Mouse (Mus musculus) lung, adult 18-20 months (tissue): ENCODE data around the gene Kcnk16.

Experiments
- DNase-seq, 2 experiments: peaks; one replicate each; pipeline ENCODE4 v3.0.0; 2022; ENCODE audit warnings: mixed read lengths in 2 of 2

Kcnk16 gene

DNA sequence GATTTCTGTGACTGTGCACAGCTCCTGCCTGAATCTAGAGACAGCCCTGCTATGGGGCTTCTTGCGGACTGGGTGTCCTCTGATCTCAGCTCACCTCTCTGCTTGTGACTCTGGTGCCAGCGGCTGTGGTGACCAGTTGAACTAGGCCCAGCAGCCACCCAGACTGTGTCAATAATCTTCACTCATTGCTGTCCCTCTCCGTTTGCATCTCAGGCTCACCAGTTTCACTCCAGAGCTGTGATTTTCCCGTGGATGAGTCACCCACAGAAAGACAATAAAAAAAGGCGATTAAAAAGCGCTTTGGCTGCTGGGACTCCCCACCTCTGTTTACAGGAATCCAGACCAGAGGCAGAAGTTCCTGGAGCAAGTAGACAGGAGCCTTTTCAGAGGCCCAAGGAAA, 39.6 kb downstream of the Kcnk16 start:
- DNase-seq = no peak

GRCm38 (mm10) chr14:20228336-20228735, 40.7 kb downstream of the Kcnk16 start:
- DNase-seq = no peak

DNA sequence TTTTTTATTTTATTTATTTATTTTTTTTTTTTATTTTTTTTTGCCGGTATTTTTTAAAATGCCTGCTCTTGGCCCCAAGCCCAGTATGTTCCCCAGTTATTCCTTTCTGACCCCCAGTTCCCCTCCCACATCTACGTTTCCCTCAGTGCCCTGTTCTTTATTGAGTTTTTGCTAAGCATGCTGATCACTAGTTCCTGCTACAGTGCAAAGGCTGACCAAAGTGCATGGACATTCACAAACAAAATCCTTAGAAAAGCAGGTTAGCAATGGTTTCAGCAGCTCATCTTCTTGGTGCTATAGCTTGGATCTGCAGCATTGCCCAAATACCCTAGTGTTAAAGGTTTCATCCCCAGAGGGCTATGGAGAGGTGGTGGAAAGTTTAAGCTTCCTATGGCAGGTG, 42.0 kb downstream of the Kcnk16 start:
- DNase-seq = no peak

DNA sequence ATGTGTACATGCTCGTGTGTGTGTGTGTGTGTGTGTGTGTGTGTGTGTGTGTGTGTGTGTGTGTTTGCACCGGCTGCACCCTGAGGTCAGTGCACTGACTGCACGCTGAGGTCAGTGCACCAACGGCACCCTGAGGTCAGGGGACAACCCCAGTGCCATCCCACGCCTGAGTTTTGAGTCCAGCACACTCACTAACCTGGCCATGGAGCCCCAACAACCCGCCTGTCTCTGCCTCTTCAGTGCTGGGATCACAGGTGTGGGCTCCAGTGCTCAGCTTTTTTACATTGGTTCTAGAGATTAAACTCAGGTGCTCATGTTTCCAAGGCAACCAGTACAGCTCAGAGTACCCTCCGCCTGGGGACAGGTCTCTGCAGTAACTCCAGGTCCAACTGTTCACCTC, 42.5 kb downstream of the Kcnk16 start:
- no peak for DNase-seq

- DNase-seq = no peak
These were observed 43.5 kb downstream of the Kcnk16 start for GRCm38 (mm10) chr14:20225525-20225924.

DNA sequence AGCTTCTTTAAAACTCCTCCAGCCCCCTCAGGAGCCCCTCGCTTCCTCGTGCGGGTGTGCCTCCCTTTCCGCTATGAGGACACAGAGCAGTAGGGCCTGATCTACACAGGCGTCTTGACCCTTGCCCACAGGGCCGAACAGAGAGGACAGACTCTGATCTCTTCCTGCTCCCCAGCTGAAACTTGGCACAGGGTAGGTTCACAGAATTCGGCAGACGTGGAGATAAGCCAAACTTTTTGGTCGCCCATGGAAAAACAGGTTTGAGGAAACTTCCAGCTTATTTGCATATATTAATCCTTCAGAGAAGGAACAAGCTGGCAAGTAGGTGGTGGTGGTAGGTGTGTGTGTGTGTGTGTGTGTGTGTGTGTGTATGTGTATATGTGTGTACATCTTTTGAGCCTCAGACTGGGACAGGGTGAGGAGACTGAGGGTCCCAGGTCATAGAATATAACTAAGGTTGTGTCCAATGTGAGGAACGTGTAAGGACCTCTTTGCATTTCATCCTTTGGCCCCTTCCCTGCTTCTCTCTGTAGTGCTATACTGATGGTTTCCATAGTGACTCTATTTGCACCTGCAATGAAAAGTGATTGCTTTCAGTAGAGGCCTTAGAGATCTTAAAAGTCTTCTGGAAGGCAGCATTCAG, 44.3 kb downstream of the Kcnk16 start:
- no peak for DNase-seq

DNA sequence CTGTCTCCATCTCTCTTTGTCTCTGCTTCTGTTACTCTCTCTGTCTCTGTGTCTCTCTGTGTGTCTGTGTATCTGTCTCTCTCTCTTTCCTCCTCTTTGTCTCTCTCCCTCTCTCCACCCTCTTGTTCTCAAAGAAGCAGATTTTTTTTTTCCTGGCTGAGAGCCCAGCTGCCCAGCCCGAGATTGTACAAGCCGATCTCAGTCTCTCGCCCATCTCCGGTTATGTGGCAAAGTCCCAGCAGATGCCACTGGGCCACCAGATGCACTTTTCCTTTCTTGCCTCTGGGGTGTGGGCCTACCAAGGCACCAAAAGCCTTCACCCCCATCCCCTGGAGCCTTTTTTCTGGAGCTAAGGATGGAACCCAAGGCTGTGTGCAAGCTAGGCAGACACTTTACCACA, 44.8 kb downstream of the Kcnk16 start:
- DNase-seq = no peak

DNA sequence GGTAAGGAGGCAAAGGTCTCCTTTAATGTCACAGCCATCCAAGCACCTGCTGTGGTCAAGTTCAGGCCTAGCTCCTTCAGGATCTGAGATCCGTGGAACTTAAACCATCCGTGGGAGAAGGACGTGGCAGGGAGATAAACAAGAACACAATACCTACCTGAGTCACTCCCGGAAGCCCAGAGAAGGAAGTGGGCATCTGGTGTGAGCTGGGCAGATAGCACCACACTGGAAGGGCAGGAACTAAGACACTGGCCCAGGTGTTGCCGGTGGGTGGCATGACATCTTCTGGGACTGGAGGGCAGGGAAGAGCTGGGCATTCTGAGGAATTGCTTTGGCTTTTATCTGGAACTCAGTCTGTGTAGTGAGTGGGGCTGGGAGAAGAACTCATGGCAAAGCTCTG, 45.7 kb downstream of the Kcnk16 start:
- DNase-seq = no peak

GRCm38 (mm10) chr14:20221083-20221482, 47.9 kb downstream of the Kcnk16 start:
- DNase-seq = no peak

DNA sequence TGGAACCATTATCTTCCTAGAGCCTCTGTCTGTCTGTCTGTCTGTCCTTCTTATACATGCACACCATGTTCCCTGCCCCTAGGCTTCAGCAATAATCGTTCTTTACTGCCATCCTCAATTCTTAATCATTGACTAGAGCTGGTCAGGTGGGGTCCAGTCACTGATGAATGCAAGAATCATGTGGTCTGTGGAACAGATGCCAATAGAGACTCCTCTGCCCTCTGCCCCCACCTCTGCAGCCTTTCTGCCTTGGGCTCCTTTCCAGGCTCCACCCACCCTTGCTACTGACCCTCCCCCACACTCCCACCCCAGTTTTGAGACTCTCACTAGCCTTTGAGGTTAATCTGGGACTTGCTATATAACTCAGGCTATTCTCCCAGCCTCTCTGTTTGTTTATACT, 49.1 kb downstream of the Kcnk16 start:
- no peak for DNase-seq

GRCm38 (mm10) chr14:20217299-20217864, 51.6 kb downstream of the Kcnk16 start:
- no peak for DNase-seq

- DNase-seq = no peak
These were observed 52.3 kb downstream of the Kcnk16 start for GRCm38 (mm10) chr14:20216561-20217298.

GRCm38 (mm10) chr14:20215826-20216225, 53.2 kb downstream of the Kcnk16 start:
- DNase-seq = no peak

- DNase-seq = peak; percentile 20 to 50
These were observed 54.9 kb downstream of the Kcnk16 start for GRCm38 (mm10) chr14:20214125-20214524.

DNA sequence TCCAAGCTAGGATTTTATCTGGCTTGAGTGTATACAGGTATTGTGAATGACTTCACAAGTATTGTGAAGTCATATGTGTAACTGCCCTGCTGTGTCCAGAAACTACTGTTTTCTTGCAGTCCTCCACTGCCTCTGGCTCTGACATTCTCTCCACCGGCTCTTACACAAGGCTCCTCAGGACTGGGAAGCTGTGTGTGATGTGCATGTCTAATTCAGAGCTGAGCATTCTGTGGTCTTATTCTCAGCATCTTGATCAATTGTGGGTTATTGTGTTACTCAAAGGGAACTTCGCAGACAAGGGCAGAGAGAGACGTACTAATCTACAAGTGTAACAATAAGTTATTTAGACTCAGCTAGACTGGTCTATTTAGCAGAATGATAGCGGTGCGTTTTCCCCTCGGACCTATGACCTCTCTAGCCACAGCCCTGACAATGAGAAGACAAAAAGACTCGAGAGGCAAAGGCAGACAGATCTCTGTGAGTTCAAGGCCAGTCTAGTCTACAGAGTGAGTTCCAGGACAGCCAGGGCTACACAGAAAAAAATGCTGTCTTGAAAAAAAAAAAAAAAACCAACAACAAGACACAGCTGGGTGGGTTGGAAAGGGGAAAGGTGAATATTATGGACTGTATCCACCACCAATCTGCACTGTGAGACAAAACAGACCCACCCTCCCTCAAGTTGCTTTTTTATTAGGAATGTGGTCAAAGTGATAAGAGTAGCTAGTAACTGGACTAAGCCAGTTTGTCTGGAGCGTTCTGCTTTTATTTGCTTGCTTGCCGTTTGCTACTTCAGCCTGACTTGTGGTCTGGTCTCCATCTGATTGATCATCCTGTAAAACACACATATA, 57.0 kb downstream of the Kcnk16 start:
- DNase-seq = no peak
